Mouse (Mus musculus): ENCODE results near the gene Vat1. TPM values are rescaled to one million over a fixed set of nuclear protein-coding genes. Genes with fewer than 3 reads are reported as not detected.
"Not testable (repeated sequence)": the region's sequence is repeated elsewhere in the genome, so short reads cannot be mapped to it uniquely, and the experiment has no call there.

Vat1 gene
- polyA plus RNA-seq, 1 experiment from 2014 or later = 89.4 TPM

- Histone ChIP-seq H3K9ac (ENCODE audit: low read depth, low read length) (peak overlapping the region; percentile 57), H3K4me1 (replicated peaks; ENCODE audit: control insufficient read depth, insufficient read depth, low read length) (peaks cover 15% of the 10 kb centered on the region)
- WGBS = 30% methylated on average over 7 of the region's 7 CpGs
Measured at GRCm38 (mm10) chr11:101470206-101470605, 4.2 kb upstream of the Vat1 start.

GRCm38 (mm10) chr11:101469155-101469554, 3.1 kb upstream of the Vat1 start:
- DNase-seq (ENCODE audit: low spot score) (no peak), ATAC-seq (ENCODE audit: low FRiP score) (no peak)
- Histone ChIP-seq H3K27me3 (ENCODE audit: control insufficient read depth, insufficient read depth, low read length) (no peaks in the 10 kb centered on the region), H3K4me3 (ENCODE audit: low read depth, low read length) (peak overlapping the region; percentile 90), H3K4me2 (replicated peaks; ENCODE audit: low read depth, low read length) (peak overlapping the region; percentile 64), H3K27ac (ENCODE audit: low read depth, low read length) (peak overlapping the region; percentile 92), H3K36me3 (ENCODE audit: control insufficient read depth, insufficient read depth, low read length) (no peaks in the 10 kb centered on the region), H3K9ac (ENCODE audit: low read depth, low read length) (peak overlapping the region; percentile 95), H3K4me1 (replicated peaks; ENCODE audit: control insufficient read depth, insufficient read depth, low read length) (peaks cover 15% of the 10 kb centered on the region), H3K9me3 (ENCODE audit: control insufficient read depth, low read length) (no peaks in the 10 kb centered on the region)
- WGBS = 68% methylated on average over 4 of the region's 4 CpGs

More at GRCm38 (mm10) chr11:101470206-101470605, 4.2 kb upstream of the Vat1 start:
- no peak for DNase-seq (ENCODE audit: low spot score)
- peak overlapping the region; percentile 90 for H3K4me3 ChIP-seq (ENCODE audit: low read depth, low read length)
- H3K36me3 ChIP-seq (ENCODE audit: control insufficient read depth, insufficient read depth, low read length) = no peaks in the 10 kb centered on the region
- H3K4me2 ChIP-seq (replicated peaks; ENCODE audit: low read depth, low read length) = peak overlapping the region; percentile 56
- ATAC-seq (ENCODE audit: low FRiP score) = no peak
- H3K9me3 ChIP-seq (ENCODE audit: control insufficient read depth, low read length) = no peaks in the 10 kb centered on the region
- H3K27me3 ChIP-seq (ENCODE audit: control insufficient read depth, insufficient read depth, low read length) = no peaks in the 10 kb centered on the region
- H3K27ac ChIP-seq (ENCODE audit: low read depth, low read length) = peak overlapping the region; percentile 70

GRCm38 (mm10) chr11:101468731-101469130, 2.7 kb upstream of the Vat1 start:
- 7% methylated on average over 13 of the region's 13 CpGs for WGBS
- Histone ChIP-seq H3K4me3 (ENCODE audit: low read depth, low read length) (peak overlapping the region; percentile 90), H3K36me3 (ENCODE audit: control insufficient read depth, insufficient read depth, low read length) (no peaks in the 10 kb centered on the region), H3K4me2 (replicated peaks; ENCODE audit: low read depth, low read length) (peak overlapping the region; percentile 64), H3K9ac (ENCODE audit: low read depth, low read length) (peak overlapping the region; percentile 95), H3K27me3 (ENCODE audit: control insufficient read depth, insufficient read depth, low read length) (no peaks in the 10 kb centered on the region), H3K27ac (ENCODE audit: low read depth, low read length) (peak overlapping the region; percentile 92), H3K4me1 (replicated peaks; ENCODE audit: control insufficient read depth, insufficient read depth, low read length) (peaks cover 19% of the 10 kb centered on the region), H3K9me3 (ENCODE audit: control insufficient read depth, low read length) (no peaks in the 10 kb centered on the region)
- ATAC-seq (ENCODE audit: low FRiP score) (peak; percentile 2; the same call in 1 of the 2 replicates), DNase-seq (ENCODE audit: low spot score) (no peak)

- peak; percentile 41; the same call in 1 of the 2 replicates for ATAC-seq (ENCODE audit: low FRiP score)
- peaks cover 22% of the 10 kb centered on the region for H3K4me1 ChIP-seq (replicated peaks; ENCODE audit: control insufficient read depth, insufficient read depth, low read length)
Measured at GRCm38 (mm10) chr11:101468263-101468688, 2.2 kb upstream of the Vat1 start.

GRCm38 (mm10) chr11:101467477-101468262, 1.6 kb upstream of the Vat1 start:
- peak overlapping the region; percentile 95 for H3K9ac ChIP-seq (ENCODE audit: low read depth, low read length)
- peak; percentile 92 for DNase-seq (ENCODE audit: low spot score)
- H3K9me3 ChIP-seq (ENCODE audit: control insufficient read depth, low read length) = no peaks in the 10 kb centered on the region
- peak; percentile 71 for ATAC-seq (ENCODE audit: low FRiP score)
- no peaks in the 10 kb centered on the region for H3K27me3 ChIP-seq (ENCODE audit: control insufficient read depth, insufficient read depth, low read length)
- H3K27ac ChIP-seq (ENCODE audit: low read depth, low read length) = peak overlapping the region; percentile 92
- peak overlapping the region; percentile 64 for H3K4me2 ChIP-seq (replicated peaks; ENCODE audit: low read depth, low read length)
- WGBS = under 1% methylated on average over 44 of the region's 54 CpGs
- peaks cover 24% of the 10 kb centered on the region for H3K4me1 ChIP-seq (replicated peaks; ENCODE audit: control insufficient read depth, insufficient read depth, low read length)
- H3K36me3 ChIP-seq (ENCODE audit: control insufficient read depth, insufficient read depth, low read length) = no peaks in the 10 kb centered on the region
- H3K4me3 ChIP-seq (ENCODE audit: low read depth, low read length) = peak overlapping the region; percentile 90

More at GRCm38 (mm10) chr11:101468263-101468688, 2.2 kb upstream of the Vat1 start:
- Histone ChIP-seq H3K27ac (ENCODE audit: low read depth, low read length) (peak overlapping the region; percentile 92), H3K9me3 (ENCODE audit: control insufficient read depth, low read length) (no peaks in the 10 kb centered on the region), H3K4me3 (ENCODE audit: low read depth, low read length) (peak overlapping the region; percentile 90), H3K9ac (ENCODE audit: low read depth, low read length) (peak overlapping the region; percentile 95), H3K27me3 (ENCODE audit: control insufficient read depth, insufficient read depth, low read length) (no peaks in the 10 kb centered on the region), H3K36me3 (ENCODE audit: control insufficient read depth, insufficient read depth, low read length) (no peaks in the 10 kb centered on the region), H3K4me2 (replicated peaks; ENCODE audit: low read depth, low read length) (peak overlapping the region; percentile 64)
- WGBS = under 1% methylated on average over 23 of the region's 31 CpGs
- DNase-seq (ENCODE audit: low spot score) = peak; percentile 64

- 58% methylated on average over 5 of the region's 5 CpGs for WGBS
- not testable (repeated sequence) for H3K9me3 ChIP-seq (ENCODE audit: control insufficient read depth, low read length); H3K36me3 ChIP-seq (ENCODE audit: control insufficient read depth, insufficient read depth, low read length); H3K27ac ChIP-seq (ENCODE audit: low read depth, low read length); DNase-seq (ENCODE audit: low spot score); ATAC-seq (ENCODE audit: low FRiP score); H3K27me3 ChIP-seq (ENCODE audit: control insufficient read depth, insufficient read depth, low read length); H3K9ac ChIP-seq (ENCODE audit: low read depth, low read length)
- peak overlapping the region; percentile 88 for H3K4me2 ChIP-seq (replicated peaks; ENCODE audit: low read depth, low read length)
- peaks cover 25% of the 10 kb centered on the region for H3K4me1 ChIP-seq (replicated peaks; ENCODE audit: control insufficient read depth, insufficient read depth, low read length)
- peak overlapping the region; percentile 93 for H3K4me3 ChIP-seq (ENCODE audit: low read depth, low read length)
Measured at GRCm38 (mm10) chr11:101466552-101466950, 521 bp upstream of the Vat1 start.

GRCm38 (mm10) chr11:101465101-101465868, 745 bp downstream of the Vat1 start:
- WGBS = under 1% methylated on average over 51 of the region's 51 CpGs
- Histone ChIP-seq H3K27ac (ENCODE audit: low read depth, low read length) (peak overlapping the region; percentile 93), H3K9ac (ENCODE audit: low read depth, low read length) (peak overlapping the region; percentile 83), H3K4me2 (replicated peaks; ENCODE audit: low read depth, low read length) (peak overlapping the region; percentile 88), H3K36me3 (ENCODE audit: control insufficient read depth, insufficient read depth, low read length) (0 out of 2 replicates have a peak, but pooled peaks cover 2% of the 10 kb centered on the region), H3K4me3 (ENCODE audit: low read depth, low read length) (peak overlapping the region; percentile 93), H3K9me3 (ENCODE audit: control insufficient read depth, low read length) (no peaks in the 10 kb centered on the region), H3K27me3 (ENCODE audit: control insufficient read depth, insufficient read depth, low read length) (no peaks in the 10 kb centered on the region), H3K4me1 (replicated peaks; ENCODE audit: control insufficient read depth, insufficient read depth, low read length) (peaks cover 23% of the 10 kb centered on the region)
- DNase-seq (ENCODE audit: low spot score) (peak; percentile 77), ATAC-seq (ENCODE audit: low FRiP score) (peak; percentile 26)

GRCm38 (mm10) chr11:101464211-101465100, 1.6 kb downstream of the Vat1 start, which contains the start of gene Rnd2:
Gene Rnd2, plus strand, starts transcription at chr11:101464999.
- peak within 1 kb of the TSS; percentile 93 for H3K27ac ChIP-seq (ENCODE audit: low read depth, low read length)
- H3K36me3 ChIP-seq (ENCODE audit: control insufficient read depth, insufficient read depth, low read length) = 0 out of 2 replicates have a peak, but pooled peaks cover 2% of the 10 kb centered on the region
- peak within 1 kb of the TSS; percentile 93 for H3K4me3 ChIP-seq (ENCODE audit: low read depth, low read length)
- peak within 1 kb of the TSS; percentile 83 for H3K9ac ChIP-seq (ENCODE audit: low read depth, low read length)
- peak within 1 kb of the TSS; percentile 88 for H3K4me2 ChIP-seq (replicated peaks; ENCODE audit: low read depth, low read length)
- H3K4me1 ChIP-seq (replicated peaks; ENCODE audit: control insufficient read depth, insufficient read depth, low read length) = peaks cover 21% of the 10 kb centered on the region
- no peak for ATAC-seq (ENCODE audit: low FRiP score)
- no peaks in the 10 kb centered on the region for H3K9me3 ChIP-seq (ENCODE audit: control insufficient read depth, low read length)
- WGBS = 12% methylated on average over 12 of the region's 12 CpGs
- no peaks in the 10 kb centered on the region for H3K27me3 ChIP-seq (ENCODE audit: control insufficient read depth, insufficient read depth, low read length)
- DNase-seq (ENCODE audit: low spot score) = no peak

Data from hindbrain, embryonic 11.5 days (tissue).